Mouse (Mus musculus) embryonic facial prominence, embryonic 13.5 days (tissue): ENCODE data around the gene Tex45. TPM values are rescaled to one million over a fixed set of nuclear protein-coding genes. Genes with fewer than 3 reads are reported as not detected.

Experiments used
- ATAC-seq: fragments of 200-750 bp; cut with Nextera tagmentation; 2 replicates; pipeline ENCODE4 v1.8.0; 2017; ENCODE audit warnings: low read depth; ENCODE audit not compliant: insufficient number of reproducible peaks, insufficient read depth, low FRiP score, low TSS enrichment
- H3K27ac ChIP-seq: fragments of 300-500 bp; sonication (generic); 2 replicates; pipeline ENCODE4 v1.5.1; 2015; ENCODE audit warnings: moderate library complexity, mild to moderate bottlenecking, inconsistent platforms
- H3K27me3 ChIP-seq: fragments of 300-500 bp; sonication (generic); 2 replicates; pipeline ENCODE4 v1.6.1; 2015; ENCODE audit warnings: mild to moderate bottlenecking, inconsistent platforms
- H3K36me3 ChIP-seq: fragments of 300-500 bp; sonication (generic); 2 replicates; pipeline ENCODE4 v1.6.1; 2015; ENCODE audit warnings: mild to moderate bottlenecking, inconsistent platforms
- H3K4me1 ChIP-seq: fragments of 300-500 bp; sonication (generic); 2 replicates; pipeline ENCODE4 v1.6.1; 2015; ENCODE audit warnings: inconsistent platforms
- H3K4me2 ChIP-seq: fragments of 300-500 bp; sonication (generic); 2 replicates; pipeline ENCODE4 v1.6.1; 2015; ENCODE audit warnings: moderate library complexity, mild to moderate bottlenecking, inconsistent platforms
- H3K4me3 ChIP-seq: fragments of 300-500 bp; sonication (generic); 2 replicates; pipeline ENCODE4 v1.5.1; 2015; ENCODE audit warnings: mild to moderate bottlenecking, inconsistent platforms
- H3K9ac ChIP-seq: fragments of 300-500 bp; sonication (generic); 2 replicates; pipeline ENCODE4 v1.6.1; 2015; ENCODE audit warnings: mild to moderate bottlenecking, inconsistent platforms
- H3K9me3 ChIP-seq: fragments of 300-500 bp; sonication (generic); 2 replicates; pipeline ENCODE4 v1.6.1; 2016; ENCODE audit warnings: inconsistent platforms
- WGBS: fragments of 180-500 bp; shearing (Covaris S2); methylation state at CpG from one replicate; pipeline ENCODE4 v1.1.7; 2015; ENCODE audit warnings: mixed read lengths; 5-methylcytosine and 5-hydroxymethylcytosine counted together
- polyA plus RNA-seq: library from polyadenylated mRNA; unstranded; fragments of >200 nt; fragmentation: Nextera tagmentation; extraction: Ambion mirVana; gene quantifications from 2 replicates; pipeline ENCODE4 v1.2.1, GENCODE M21; 2015

Gene Tex45
- polyA plus RNA-seq: 0.18 TPM in 1 of 2 replicates, not detected in the other

GRCm38 (mm10) chr8:3470562-3470961, at the start of gene Tex45:
Gene Tex45 (plus strand): TSS chr8:3470862.
- peaks cover 5% of the 10 kb centered on the region; the same call in 1 of the 2 replicates for H3K27me3 ChIP-seq
- no peaks in the 10 kb centered on the region for H3K9me3 ChIP-seq
- H3K4me2 ChIP-seq: no peak within 1 kb of the TSS
- no peak within 1 kb of the TSS for H3K9ac ChIP-seq
- H3K4me3 ChIP-seq: no peak within 1 kb of the TSS
- no peak for ATAC-seq
- 0 out of 2 replicates have a peak, but pooled peaks cover 13% of the 10 kb centered on the region for H3K4me1 ChIP-seq
- H3K27ac ChIP-seq: no peak within 1 kb of the TSS
- no peaks in the 10 kb centered on the region for H3K36me3 ChIP-seq

GRCm38 (mm10) chr8:3421507-3421906, 49.2 kb upstream of the Tex45 start:
- Histone ChIP-seq H3K27me3 (no peaks in the 10 kb centered on the region), H3K9ac (no peak overlapping the region), H3K4me3 (no peak overlapping the region), H3K36me3 (peaks cover 2% of the 10 kb centered on the region; the same call in 1 of the 2 replicates), H3K9me3 (no peaks in the 10 kb centered on the region), H3K4me2 (no peak overlapping the region), H3K27ac (no peak overlapping the region), H3K4me1 (peaks cover 12% of the 10 kb centered on the region)
- 92% methylated on average over 5 of the region's 5 CpGs for WGBS
- no peak for ATAC-seq

GRCm38 (mm10) chr8:3425217-3425616, 45.4 kb upstream of the Tex45 start:
- Histone ChIP-seq H3K9me3 (no peaks in the 10 kb centered on the region), H3K27ac (no peak overlapping the region), H3K27me3 (no peaks in the 10 kb centered on the region), H3K4me2 (no peak overlapping the region), H3K36me3 (peaks cover 20% of the 10 kb centered on the region), H3K9ac (no peak overlapping the region), H3K4me3 (no peak overlapping the region), H3K4me1 (no peaks in the 10 kb centered on the region)
- ATAC-seq: no peak
- WGBS: 88% methylated on average over 5 of the region's 5 CpGs

DNA sequence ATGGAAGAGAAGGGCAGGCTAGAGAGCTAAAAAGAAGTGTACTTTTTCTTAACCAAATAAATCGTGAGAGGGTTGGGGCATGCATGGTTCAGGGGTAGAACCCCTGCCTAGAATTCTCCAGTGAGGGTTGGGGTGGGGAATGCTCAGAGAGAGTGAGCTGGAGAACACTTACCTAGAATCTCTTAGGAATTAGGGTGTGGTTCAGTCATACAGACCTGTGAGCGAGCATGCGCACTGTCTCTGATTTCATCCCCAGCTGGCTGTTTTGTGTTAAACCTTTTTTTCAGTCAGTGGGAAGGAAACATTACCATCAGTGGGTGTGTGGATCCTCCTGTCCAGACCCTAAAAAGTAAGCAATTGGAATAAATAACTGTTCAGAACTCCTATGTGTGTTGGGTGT, 44.5 kb upstream of the Tex45 start:
- Histone ChIP-seq H3K27me3 (no peaks in the 10 kb centered on the region), H3K4me2 (no peak overlapping the region), H3K27ac (no peak overlapping the region), H3K4me3 (no peak overlapping the region), H3K36me3 (peaks cover 28% of the 10 kb centered on the region), H3K9me3 (no peaks in the 10 kb centered on the region), H3K4me1 (no peaks in the 10 kb centered on the region), H3K9ac (no peak overlapping the region)
- 74% methylated on average over 3 of the region's 3 CpGs for WGBS
- ATAC-seq: no peak

DNA sequence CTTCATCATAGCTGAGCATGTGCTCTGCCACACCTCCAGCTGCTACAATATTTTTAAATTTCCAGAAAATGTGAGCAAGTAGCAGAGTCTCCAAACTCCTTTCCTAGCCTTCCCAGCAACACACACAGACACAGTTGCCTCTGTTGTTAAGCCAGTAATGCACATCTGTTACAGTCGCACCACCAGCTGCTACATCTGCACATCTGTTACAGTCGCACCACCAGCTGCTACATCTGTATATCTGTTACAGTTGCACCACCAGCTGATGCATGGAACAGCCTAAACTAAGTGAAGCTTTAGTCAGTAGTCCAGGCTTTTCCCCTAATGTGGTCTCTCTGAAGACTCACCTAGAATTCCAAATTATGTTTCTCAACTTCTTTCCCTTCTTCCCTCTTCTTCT, 42.2 kb upstream of the Tex45 start:
- 0 out of 2 replicates have a peak, but pooled peaks cover 3% of the 10 kb centered on the region for H3K9me3 ChIP-seq
- no peak overlapping the region for H3K4me2 ChIP-seq
- peaks cover 50% of the 10 kb centered on the region for H3K36me3 ChIP-seq
- no peak overlapping the region for H3K9ac ChIP-seq
- H3K4me3 ChIP-seq: no peak overlapping the region
- WGBS: 78% methylated on average over 2 of the region's 2 CpGs
- no peaks in the 10 kb centered on the region for H3K4me1 ChIP-seq
- no peak overlapping the region for H3K27ac ChIP-seq
- ATAC-seq: no peak
- no peaks in the 10 kb centered on the region for H3K27me3 ChIP-seq

DNA sequence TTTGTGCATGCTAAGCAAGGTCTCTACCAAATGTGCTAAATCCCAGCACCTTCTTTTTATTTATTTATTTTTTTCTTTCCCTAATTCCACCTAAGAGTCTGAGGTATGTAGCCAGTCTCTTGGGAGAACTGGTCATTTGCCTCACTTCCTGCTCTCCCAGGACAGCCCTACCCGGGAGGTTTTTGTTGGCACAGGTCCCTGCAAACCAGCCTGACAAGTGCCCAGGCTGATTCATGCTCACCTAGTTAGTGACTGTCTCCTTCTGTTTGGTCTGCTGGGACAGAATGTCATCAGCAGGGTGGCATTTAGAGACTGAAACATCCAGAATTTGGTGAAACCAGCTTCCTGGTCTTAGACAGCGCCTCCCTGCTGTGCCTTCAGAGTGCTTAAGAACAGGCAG, 40.7 kb upstream of the Tex45 start:
- Histone ChIP-seq H3K4me2 (no peak overlapping the region), H3K27me3 (no peaks in the 10 kb centered on the region), H3K4me3 (no peak overlapping the region), H3K36me3 (peaks cover 65% of the 10 kb centered on the region), H3K4me1 (no peaks in the 10 kb centered on the region), H3K9me3 (0 out of 2 replicates have a peak, but pooled peaks cover 3% of the 10 kb centered on the region), H3K27ac (no peak overlapping the region), H3K9ac (no peak overlapping the region)
- no peak for ATAC-seq
- 75% methylated on average over 2 of the region's 2 CpGs for WGBS

DNA sequence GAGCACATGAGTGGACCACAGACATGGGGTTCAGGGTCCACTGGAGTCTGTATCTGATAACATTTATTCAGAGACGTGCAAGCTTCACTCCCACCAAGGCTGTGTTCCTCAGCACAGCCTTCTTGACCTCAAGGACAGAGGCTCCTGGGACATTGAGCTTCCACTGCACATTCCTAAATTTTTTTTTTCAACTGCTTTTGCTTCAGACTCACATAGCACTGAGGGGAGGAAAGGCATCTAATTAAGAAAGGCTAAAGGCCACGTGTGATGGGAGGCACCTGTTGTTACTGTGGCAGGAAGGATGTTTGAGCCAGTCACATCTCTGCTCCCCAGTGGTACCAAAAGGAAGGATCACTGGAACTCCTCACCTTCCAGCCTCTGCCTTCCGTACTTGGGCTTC, 39.5 kb upstream of the Tex45 start:
- H3K9ac ChIP-seq: no peak overlapping the region
- WGBS: 83% methylated on average over 3 of the region's 3 CpGs
- no peak overlapping the region for H3K4me3 ChIP-seq
- ATAC-seq: no peak
- no peaks in the 10 kb centered on the region for H3K27me3 ChIP-seq
- H3K9me3 ChIP-seq: 0 out of 2 replicates have a peak, but pooled peaks cover 3% of the 10 kb centered on the region
- H3K4me2 ChIP-seq: no peak overlapping the region
- no peaks in the 10 kb centered on the region for H3K4me1 ChIP-seq
- H3K27ac ChIP-seq: no peak overlapping the region
- peaks cover 76% of the 10 kb centered on the region for H3K36me3 ChIP-seq

- Histone ChIP-seq H3K36me3 (peaks cover 95% of the 10 kb centered on the region), H3K27ac (no peak overlapping the region), H3K27me3 (no peaks in the 10 kb centered on the region), H3K4me2 (no peak overlapping the region), H3K4me3 (no peak overlapping the region), H3K9me3 (0 out of 2 replicates have a peak, but pooled peaks cover 3% of the 10 kb centered on the region), H3K4me1 (no peaks in the 10 kb centered on the region), H3K9ac (no peak overlapping the region)
- no peak for ATAC-seq
- 79% methylated on average over 5 of the region's 6 CpGs for WGBS
These were observed 34.2 kb upstream of the Tex45 start for GRCm38 (mm10) chr8:3436492-3436891.

GRCm38 (mm10) chr8:3439510-3439909, 31.2 kb upstream of the Tex45 start:
- no peak overlapping the region for H3K9ac ChIP-seq
- H3K36me3 ChIP-seq: peaks cover 72% of the 10 kb centered on the region
- ATAC-seq: no peak
- no peaks in the 10 kb centered on the region for H3K4me1 ChIP-seq
- WGBS: 74% methylated on average over 12 of the region's 12 CpGs
- H3K27me3 ChIP-seq: no peaks in the 10 kb centered on the region
- no peak overlapping the region for H3K4me2 ChIP-seq
- no peaks in the 10 kb centered on the region for H3K9me3 ChIP-seq
- H3K27ac ChIP-seq: no peak overlapping the region
- no peak overlapping the region for H3K4me3 ChIP-seq

DNA sequence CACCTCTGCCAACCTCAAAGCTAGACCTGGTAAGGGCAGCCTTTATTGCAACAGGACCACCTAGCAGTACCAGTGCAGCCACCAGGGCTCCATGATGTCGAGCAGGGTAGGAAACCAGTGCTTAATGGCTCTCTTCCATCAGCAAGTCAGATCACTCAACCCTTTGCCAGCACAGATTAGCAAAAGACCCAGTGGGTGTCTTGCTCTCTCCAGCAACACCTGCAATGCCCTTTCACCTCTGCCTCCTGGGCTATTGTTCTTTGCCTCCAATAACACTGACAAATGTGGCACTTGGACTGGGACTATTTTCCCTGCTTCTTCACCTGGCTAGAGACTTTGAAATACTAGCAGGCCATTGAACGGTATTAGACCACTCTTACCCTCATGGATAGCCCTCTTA, 21.4 kb upstream of the Tex45 start:
- WGBS: 93% methylated on average over 2 of the region's 2 CpGs
- Histone ChIP-seq H3K4me1 (no peaks in the 10 kb centered on the region), H3K27ac (no peak overlapping the region), H3K9ac (no peak overlapping the region), H3K9me3 (no peaks in the 10 kb centered on the region), H3K4me2 (no peak overlapping the region), H3K27me3 (no peaks in the 10 kb centered on the region), H3K36me3 (peaks cover 96% of the 10 kb centered on the region), H3K4me3 (no peak overlapping the region)
- ATAC-seq: no peak

- no peak overlapping the region for H3K4me3 ChIP-seq
- H3K4me1 ChIP-seq: no peaks in the 10 kb centered on the region
- no peaks in the 10 kb centered on the region for H3K27me3 ChIP-seq
- WGBS: 35% methylated on average over 5 of the region's 5 CpGs
- no peak overlapping the region for H3K4me2 ChIP-seq
- no peak overlapping the region for H3K27ac ChIP-seq
- no peak for ATAC-seq
- H3K9me3 ChIP-seq: no peaks in the 10 kb centered on the region
- no peak overlapping the region for H3K9ac ChIP-seq
- peaks cover 99% of the 10 kb centered on the region for H3K36me3 ChIP-seq
These were observed 20.0 kb upstream of the Tex45 start for GRCm38 (mm10) chr8:3450670-3451069.

DNA sequence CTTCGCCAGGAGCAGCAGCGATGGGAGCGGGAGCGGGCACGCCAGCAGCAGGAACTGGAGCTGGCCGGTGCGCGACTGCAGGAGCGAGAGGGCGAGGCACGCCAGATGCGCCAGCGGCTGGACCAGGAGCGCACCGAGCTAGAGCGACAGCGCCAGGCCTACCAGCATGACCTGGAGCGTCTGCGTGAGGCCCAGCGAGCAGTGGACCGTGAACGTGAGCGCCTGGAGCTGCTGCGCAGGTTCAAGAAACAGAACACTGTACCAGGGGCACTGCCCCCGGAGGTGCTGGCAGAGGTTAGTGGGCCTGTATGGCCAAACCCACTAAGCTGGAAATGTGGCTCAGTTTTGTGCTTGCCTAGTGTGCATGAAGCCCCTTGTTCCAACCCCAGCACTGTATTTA, 18.7 kb upstream of the Tex45 start:
- Histone ChIP-seq H3K27ac (no peak overlapping the region), H3K9me3 (no peaks in the 10 kb centered on the region), H3K27me3 (no peaks in the 10 kb centered on the region), H3K4me2 (no peak overlapping the region), H3K36me3 (peaks cover 98% of the 10 kb centered on the region), H3K9ac (no peak overlapping the region), H3K4me3 (no peak overlapping the region), H3K4me1 (no peaks in the 10 kb centered on the region)
- no peak for ATAC-seq
- WGBS: 96% methylated on average over 25 of the region's 25 CpGs

GRCm38 (mm10) chr8:3463248-3463647, 7.4 kb upstream of the Tex45 start:
- Histone ChIP-seq H3K4me3 (no peak overlapping the region), H3K27ac (no peak overlapping the region), H3K4me1 (0 out of 2 replicates have a peak, but pooled peaks cover 10% of the 10 kb centered on the region), H3K9me3 (no peaks in the 10 kb centered on the region), H3K9ac (no peak overlapping the region), H3K4me2 (no peak overlapping the region), H3K27me3 (no peaks in the 10 kb centered on the region), H3K36me3 (peaks cover 8% of the 10 kb centered on the region)
- ATAC-seq: no peak
- 86% methylated on average over 2 of the region's 2 CpGs for WGBS
